Mouse (Mus musculus) stomach, postnatal 0 days (tissue): ENCODE data around the gene Bcat1.

Experiments used
- CTCF ChIP-seq: IDR thresholded peaks from 2 replicates; pipeline ENCODE4 v1.5.1; 2016; ENCODE audit warnings: antibody characterized with exemption, low read depth, mild to moderate bottlenecking, moderate library complexity
- EP300 ChIP-seq: optimal IDR thresholded peaks from 2 replicates; pipeline ENCODE3; 2016; ENCODE audit warnings: antibody characterized with exemption

- TF ChIP-seq EP300, result no peak
- TF ChIP-seq CTCF, result no peak
These were observed 93.9 kb downstream of the Bcat1 start for GRCm38 (mm10) chr6:144982093-144982492.
